In the genomic region with DNA sequence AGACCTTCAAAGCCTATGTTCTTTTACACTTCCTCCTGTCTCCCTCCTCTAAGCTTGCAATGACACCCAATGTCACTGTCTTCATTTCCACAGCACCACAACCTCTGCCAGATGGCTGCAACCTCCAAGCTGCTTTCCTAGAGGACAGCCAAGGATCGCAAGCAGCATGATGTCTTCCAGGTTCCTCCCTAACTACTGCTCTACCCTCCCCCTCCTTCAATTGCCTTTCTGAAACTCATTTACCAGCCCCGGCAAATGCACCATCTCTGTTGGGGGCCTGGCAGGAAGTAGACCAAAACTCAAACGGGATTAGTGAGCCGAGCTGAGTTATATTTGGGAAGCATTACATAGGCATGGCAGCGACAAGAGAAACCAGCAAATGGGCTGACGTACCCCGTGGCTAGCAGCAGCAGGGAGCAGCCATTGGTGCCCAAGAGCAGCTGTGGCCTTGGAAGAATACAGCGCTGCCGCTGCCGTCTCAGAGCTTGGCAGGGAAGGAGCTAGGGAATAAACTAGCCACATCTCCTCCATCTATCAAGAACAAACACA, we compare ENCODE assay signal across 13 mouse cellular contexts.
DNase-seq lines count a peak whose midpoint lies in the region; ATAC-seq lines count a peak whose summit lies in the region.
"Had no signal": no experiment of that assay in that cellular context is flagged by ENCODE, and none has a peak within 500 bp of the region (broad histone marks: within the 10 kb centered on the region; RNA-seq: fewer than 3 reads in every experiment).

No protein-coding gene starts in this region.

- H3K9me3 ChIP-seq in heart, embryonic 16.5 days (replicated peaks; ENCODE audit: control insufficient read depth, low read length): no peaks in the 10 kb centered on the region; the same call in 1 of the 2 replicates
- H3K9me3 ChIP-seq in neural tube, embryonic 12.5 days: no peaks in the 10 kb centered on the region
- no peaks in the 10 kb centered on the region for H3K9me3 ChIP-seq in neural tube, embryonic 15.5 days (replicated peaks)

- 31% methylated on average over 10 of the region's 10 CpGs for WGBS in heart, embryonic 16.5 days
- WGBS in neural tube, embryonic 12.5 days: 43% methylated on average over 10 of the region's 10 CpGs
- WGBS in neural tube, embryonic 15.5 days: 36% methylated on average over 10 of the region's 10 CpGs

- DNase-seq in adrenal gland, postnatal 10 days: peak; percentile 4
- DNase-seq in adrenal gland, postnatal 4 days (ENCODE audit: low spot score in 2 of 2): no peak
- no peak for DNase-seq in heart, adult 9 months (ENCODE audit: low spot score in 2 of 2)
- DNase-seq in neural tube, embryonic 10.5 days (ENCODE audit: extremely low spot score, low spot score): no peak
- no peak for DNase-seq in gastrocnemius, postnatal 36 days
- DNase-seq: gastrocnemius, postnatal 25 days; kidney, adult 18-20 months; thymus, postnatal 36 days had no signal

- no peak for ATAC-seq in heart, embryonic 16.5 days (replicated peaks; ENCODE audit: extremely low read depth, insufficient read depth, low FRiP score)
- ATAC-seq in neural tube, embryonic 12.5 days (ENCODE audit: low FRiP score, low read depth): no peak
- no peak for ATAC-seq in neural tube, embryonic 15.5 days (ENCODE audit: low FRiP score)

- peak overlapping the region; percentile 34; the same call in 1 of the 2 replicates for H3K4me2 ChIP-seq in heart, embryonic 16.5 days (ENCODE audit: low read depth, low read length)
- H3K4me2 ChIP-seq in neural tube, embryonic 12.5 days (replicated peaks): 0 out of 2 replicates have a peak overlapping the region, but pooled peaks have one; percentile 2
- H3K4me2 ChIP-seq in neural tube, embryonic 15.5 days: peak overlapping the region; percentile 22
- H3K4me2 ChIP-seq: liver, embryonic 15.5 days had no signal

- no peaks in the 10 kb centered on the region for H3K4me1 ChIP-seq in heart, embryonic 16.5 days (ENCODE audit: control insufficient read depth, insufficient read depth, low read length)
- no peaks in the 10 kb centered on the region for H3K4me1 ChIP-seq in neural tube, embryonic 12.5 days
- H3K4me1 ChIP-seq in neural tube, embryonic 15.5 days: peaks cover 8% of the 10 kb centered on the region; the same call in 1 of the 2 replicates
- H3K4me1 ChIP-seq: liver, embryonic 15.5 days; megakaryocyte, embryonic 14.5 days had no signal

- intact Hi-C loops in gastrocnemius, postnatal 36 days (cut with DNase I): no loop called here

- peak overlapping the region; percentile 14; the same call in 1 of the 2 replicates for H3K4me3 ChIP-seq in heart, embryonic 16.5 days (ENCODE audit: low read length)
- no peak overlapping the region for H3K4me3 ChIP-seq in neural tube, embryonic 12.5 days
- no peak overlapping the region for H3K4me3 ChIP-seq in neural tube, embryonic 15.5 days (replicated peaks)
- H3K4me3 ChIP-seq: liver, embryonic 15.5 days; megakaryocyte, embryonic 14.5 days had no signal

- H3K27ac ChIP-seq in heart, embryonic 16.5 days (ENCODE audit: low read length): no peak overlapping the region
- no peak overlapping the region for H3K27ac ChIP-seq in neural tube, embryonic 12.5 days
- H3K27ac ChIP-seq in neural tube, embryonic 15.5 days (replicated peaks): no peak overlapping the region
- H3K27ac ChIP-seq: liver, embryonic 15.5 days had no signal

- H3K27me3 ChIP-seq in heart, embryonic 16.5 days (ENCODE audit: control insufficient read depth, insufficient read depth, low read length): no peaks in the 10 kb centered on the region
- H3K27me3 ChIP-seq in neural tube, embryonic 12.5 days (replicated peaks): no peaks in the 10 kb centered on the region
- no peaks in the 10 kb centered on the region for H3K27me3 ChIP-seq in neural tube, embryonic 15.5 days (replicated peaks)
- H3K27me3 ChIP-seq: liver, embryonic 15.5 days; megakaryocyte, embryonic 14.5 days had no signal

- H3K36me3 ChIP-seq in heart, embryonic 16.5 days (ENCODE audit: control insufficient read depth, insufficient read depth): no peaks in the 10 kb centered on the region
- no peaks in the 10 kb centered on the region for H3K36me3 ChIP-seq in neural tube, embryonic 12.5 days
- no peaks in the 10 kb centered on the region for H3K36me3 ChIP-seq in neural tube, embryonic 15.5 days
- H3K36me3 ChIP-seq: liver, embryonic 15.5 days had no signal

- no peak overlapping the region for H3K9ac ChIP-seq in heart, embryonic 16.5 days (ENCODE audit: low read length)
- H3K9ac ChIP-seq in neural tube, embryonic 12.5 days: no peak overlapping the region
- no peak overlapping the region for H3K9ac ChIP-seq in neural tube, embryonic 15.5 days (replicated peaks)
- H3K9ac ChIP-seq: liver, embryonic 15.5 days had no signal
